Mouse (Mus musculus): ENCODE data around the gene Ankrd17.

GRCm38 (mm10) chr5:90383080-90383479 lies 16.7 kb upstream of the Ankrd17 start:
- no peak for TF ChIP-seq CTCF (IDR thresholded peaks at IDR 0.05; ENCODE audit: borderline replicate concordance, extremely low read depth, insufficient read depth, insufficient read length)
- TF ChIP-seq POLR2A (IDR thresholded peaks at IDR 0.05; ENCODE audit: borderline replicate concordance, extremely low read depth, insufficient read depth, insufficient read length, poor library complexity, severe bottlenecking): no peak

All from brain, embryonic 14.5 days (tissue).